Mouse (Mus musculus): ENCODE results near the gene Cpxcr1.

Cpxcr1 gene

DNA sequence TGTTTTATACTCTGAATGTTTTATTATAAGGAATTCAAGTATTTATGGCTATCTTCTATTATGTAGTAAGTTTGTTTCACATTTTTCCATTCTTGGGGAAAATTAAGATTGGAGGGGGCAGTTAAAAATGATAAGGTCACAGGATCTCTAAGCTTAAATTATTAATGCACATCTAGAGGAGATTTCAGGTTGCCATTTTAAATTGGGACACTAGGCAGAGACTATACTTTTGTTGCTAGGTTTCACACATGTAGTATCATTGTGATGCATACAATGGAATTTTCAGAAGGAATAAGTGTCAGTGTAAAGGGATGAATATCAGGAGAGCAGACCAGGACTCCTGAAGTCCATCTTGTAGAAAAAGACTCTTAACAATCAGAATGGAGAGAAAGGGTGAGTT lies at the start of gene Cpxcr1:
Gene Cpxcr1 (plus strand): TSS at position 301 of the 400 bp plus-strand sequence.
- DNase-seq (ENCODE audit: low spot score in 2 of 2): no peak
